Mouse (Mus musculus) heart, postnatal 4 days (tissue): ENCODE results near the gene Boc. TPM values are rescaled to one million over a fixed set of nuclear protein-coding genes. Genes with fewer than 3 reads are reported as not detected.

Experiments
- DNase-seq: peaks from one replicate; pipeline ENCODE4 v3.0.0; 2021
- total RNA-seq, 2 experiments: library from RNA; stranded (reverse); gene quantifications; 2 replicates each; pipeline ENCODE4 v1.2.3; 2021

Boc gene
- total RNA-seq, 2 experiments from 2014 or later: 8.8 to 9.3 TPM

GRCm38 (mm10) chr16:44526689-44527088 lies 32.0 kb downstream of the Boc start:
- DNase-seq: peak; percentile 20

- no peak for DNase-seq
These were observed 32.7 kb downstream of the Boc start for GRCm38 (mm10) chr16:44526044-44526443.

GRCm38 (mm10) chr16:44523595-44523994 lies 35.1 kb downstream of the Boc start:
- DNase-seq: no peak

- DNase-seq: no peak
These were observed 42.2 kb downstream of the Boc start for GRCm38 (mm10) chr16:44516498-44516897.

- no peak for DNase-seq
These were observed 48.0 kb downstream of the Boc start for GRCm38 (mm10) chr16:44510521-44511213.

GRCm38 (mm10) chr16:44509458-44510344 lies 49.0 kb downstream of the Boc start:
- DNase-seq: no peak

- DNase-seq: no peak
These were observed 49.9 kb downstream of the Boc start for GRCm38 (mm10) chr16:44508772-44509171.

- no peak for DNase-seq
These were observed 50.7 kb downstream of the Boc start for GRCm38 (mm10) chr16:44508025-44508424.

GRCm38 (mm10) chr16:44507027-44507929 lies 51.4 kb downstream of the Boc start:
- DNase-seq: no peak

- no peak for DNase-seq
These were observed 53.5 kb downstream of the Boc start for GRCm38 (mm10) chr16:44505243-44505642.

GRCm38 (mm10) chr16:44502895-44503575 lies 55.7 kb downstream of the Boc start:
- peak; percentile 66 for DNase-seq

- peak; percentile 55 for DNase-seq
These were observed 56.4 kb downstream of the Boc start for GRCm38 (mm10) chr16:44502325-44502724.

- DNase-seq: no peak
These were observed 56.9 kb downstream of the Boc start for GRCm38 (mm10) chr16:44501783-44502182.

- no peak for DNase-seq
These were observed 60.2 kb downstream of the Boc start for GRCm38 (mm10) chr16:44498447-44498846.

GRCm38 (mm10) chr16:44496971-44497464 lies 61.7 kb downstream of the Boc start:
- no peak for DNase-seq

GRCm38 (mm10) chr16:44494441-44495108 lies 64.1 kb downstream of the Boc start:
- DNase-seq: no peak

GRCm38 (mm10) chr16:44493868-44494267 lies 64.8 kb downstream of the Boc start:
- peak; percentile 34 for DNase-seq

- no peak for DNase-seq
These were observed 66.0 kb downstream of the Boc start for GRCm38 (mm10) chr16:44492706-44493105.

GRCm38 (mm10) chr16:44492151-44492550 lies 66.5 kb downstream of the Boc start:
- DNase-seq: no peak

GRCm38 (mm10) chr16:44491051-44491450 lies 67.6 kb downstream of the Boc start:
- no peak for DNase-seq

GRCm38 (mm10) chr16:44487194-44487593 lies 71.5 kb downstream of the Boc start:
- DNase-seq: no peak
